Mouse (Mus musculus): ENCODE measurements at regions not wholly inside any gene's neighbourhood (a gene's known extent, or its start where the extent isn't known, plus 50 kb on each side); places are given as distances from the start of the nearest gene placed in this dataset.

- no peak for DNase-seq
Observed at GRCm38 (mm10) chr12:17601245-17602023, 56.8 kb downstream of the Odc1 start.

- no peak for DNase-seq
Observed at GRCm38 (mm10) chr12:17603576-17603975, 59.0 kb downstream of the Odc1 start.

DNA sequence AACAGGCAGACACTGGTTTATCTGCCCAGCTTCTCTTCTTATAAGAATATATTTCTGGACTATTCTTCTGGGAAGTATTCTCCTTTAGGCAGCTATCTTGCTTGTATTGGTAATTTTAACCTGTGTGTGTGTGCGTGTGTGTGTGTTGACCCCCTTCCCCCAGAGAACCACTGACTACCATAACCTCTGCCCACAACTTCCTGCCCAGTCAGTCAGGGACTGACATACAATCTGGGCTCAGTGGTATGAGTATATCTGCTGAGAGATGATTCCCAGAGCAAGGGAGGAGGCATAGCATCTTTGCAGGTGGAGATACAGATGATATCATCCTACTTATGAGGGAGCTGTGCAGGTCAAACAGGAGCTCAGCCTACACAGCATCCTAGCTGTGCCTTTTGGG lies 65.8 kb downstream of the Odc1 start:
- no peak for DNase-seq

DNA sequence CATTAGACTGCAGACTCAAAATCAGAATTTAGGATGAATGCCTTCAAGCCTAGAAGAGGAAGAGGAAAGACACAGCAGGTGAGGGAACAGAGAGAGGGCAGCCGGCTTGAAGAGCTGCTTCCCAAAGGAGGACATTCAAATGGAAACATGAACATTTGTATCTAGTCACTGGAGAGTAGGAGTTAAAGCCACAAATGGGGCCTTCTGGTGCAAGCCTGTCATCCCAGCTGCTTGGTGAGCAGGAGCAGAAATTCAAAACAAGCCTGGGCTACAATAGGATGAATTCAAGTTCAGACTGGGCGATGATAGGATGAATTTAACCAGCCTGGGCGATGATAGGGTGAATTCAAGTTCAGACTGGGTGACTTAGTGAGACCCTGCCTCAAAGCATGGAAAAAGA lies 67.4 kb downstream of the Odc1 start:
- DNase-seq = no peak

GRCm38 (mm10) chr12:17618300-17618699 lies 72.4 kb upstream of the Hpcal1 start:
- no peak for DNase-seq

DNA sequence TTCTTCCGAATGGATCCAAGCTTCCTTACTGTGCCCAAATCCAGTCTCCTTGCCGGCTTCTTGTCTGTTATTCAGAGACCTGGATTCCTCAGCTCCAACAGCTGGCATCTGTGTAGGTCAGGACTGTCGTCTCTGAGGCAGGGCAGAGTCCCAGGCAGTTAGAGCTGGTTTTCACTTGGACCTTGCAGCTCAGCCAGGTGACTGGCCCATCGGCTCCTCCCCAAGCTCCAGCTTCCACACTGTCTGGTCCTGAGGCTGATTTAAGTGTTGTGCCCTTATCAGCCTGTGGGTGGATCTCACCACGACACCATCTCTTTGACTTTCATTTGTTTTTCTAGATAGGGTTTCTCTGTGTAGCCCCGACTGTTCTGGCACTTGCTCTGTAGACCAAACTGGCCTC lies 70.4 kb upstream of the Hpcal1 start:
- no peak for DNase-seq

GRCm38 (mm10) chr12:17621487-17621888 lies 69.2 kb upstream of the Hpcal1 start:
- DNase-seq = no peak

DNA sequence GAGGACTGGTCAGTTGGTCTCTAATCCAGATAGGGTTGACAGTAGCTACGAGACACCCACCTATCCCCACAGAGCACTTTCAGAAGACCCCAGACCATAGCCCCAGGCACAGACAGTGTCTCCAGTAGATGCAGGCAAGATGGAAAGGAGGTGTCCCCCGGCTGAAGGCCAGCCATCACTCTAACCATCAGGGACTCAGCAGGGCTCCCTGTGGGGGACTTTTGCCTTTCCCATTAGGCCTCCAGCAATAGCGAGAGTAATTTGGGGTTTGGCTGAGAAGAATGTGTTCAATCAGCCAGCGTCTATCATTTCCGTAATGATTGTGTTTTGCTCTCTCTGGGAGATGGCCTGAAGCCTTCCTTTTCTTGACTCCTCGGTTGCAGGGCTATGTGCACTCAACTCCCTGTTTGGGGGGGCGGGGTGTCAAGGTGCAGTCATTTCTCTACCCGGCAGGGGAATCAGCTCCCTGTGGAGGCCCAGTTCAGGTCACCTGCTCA lies 68.1 kb upstream of the Hpcal1 start:
- peak in 1 of 2 experiments; percentile 13 for DNase-seq

DNA sequence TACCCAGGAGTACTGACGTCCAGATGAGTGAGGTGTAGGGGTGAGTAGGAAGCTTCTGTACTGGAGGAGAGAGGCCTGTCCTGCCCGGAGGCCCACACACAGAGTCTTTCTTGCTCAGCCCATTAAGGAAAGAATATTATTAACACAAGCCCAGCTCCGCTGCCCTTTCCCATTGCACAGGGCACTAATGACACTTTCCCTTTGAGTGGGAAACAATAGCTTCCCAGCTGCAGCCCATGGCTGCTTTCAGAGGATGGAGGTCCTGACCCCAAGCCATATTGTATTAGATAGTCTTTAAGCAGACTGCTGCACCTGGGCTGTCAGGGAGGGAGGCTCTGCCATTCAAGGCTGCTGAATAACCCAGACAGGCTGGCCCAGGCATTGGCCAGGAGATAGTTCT lies 64.6 kb upstream of the Hpcal1 start:
- DNase-seq = no peak

- DNase-seq = no peak
Observed at GRCm38 (mm10) chr12:17631161-17631560, 59.5 kb upstream of the Hpcal1 start.

- no peak for DNase-seq
Observed at GRCm38 (mm10) chr12:17636146-17636545, 54.5 kb upstream of the Hpcal1 start.

DNA sequence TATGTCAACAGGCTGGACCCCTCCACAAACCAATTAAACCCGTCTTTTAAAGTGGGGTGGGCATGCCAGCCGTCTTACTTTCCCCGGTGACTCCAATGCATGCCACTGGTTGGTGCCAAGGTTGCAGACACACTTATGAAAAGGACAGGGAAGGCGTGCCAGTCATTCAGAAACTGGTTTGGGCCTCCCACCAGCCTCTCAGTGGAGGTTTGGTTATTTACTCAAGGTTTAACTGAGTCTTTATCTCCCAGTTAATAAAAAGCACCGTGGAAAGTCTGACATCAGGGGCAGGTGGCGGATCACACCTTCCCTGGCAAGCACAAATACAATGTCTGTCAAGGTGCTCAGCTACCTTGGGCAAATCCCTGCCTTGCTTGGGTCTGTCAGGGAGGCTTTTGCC lies 54.1 kb upstream of the Hpcal1 start:
- no peak for DNase-seq
